Mouse (Mus musculus) ovary, adult 10 weeks (tissue): ENCODE results near the gene Fcmr. TPM values are rescaled to one million over a fixed set of nuclear protein-coding genes. Genes with fewer than 3 reads are reported as not detected.

Experiments
- polyA plus RNA-seq: library from polyadenylated mRNA; stranded (reverse); fragments of 350-450 nt; fragmentation: Illumina TruSeq; extraction: RNeasy Lipid Tissue Mini Kit (QIAGEN cat#74804); gene quantifications from one replicate; pipeline ENCODE4 v1.2.3, GENCODE M21; 2014

Fcmr gene
- polyA plus RNA-seq: not detected

GRCm38 (mm10) chr1:130865541-130866221 is at the start of gene Fcmr:
Gene Fcmr (plus strand): TSS chr1:130865669.

GRCm38 (mm10) chr1:130826448-130826847 is 39.0 kb upstream of the Fcmr start, which contains the start of gene Pigr:
Gene Pigr (plus strand): TSS chr1:130826684.

GRCm38 (mm10) chr1:130887354-130887753 is 21.9 kb downstream of the Fcmr start, which contains the start of gene Il24:
Gene Il24 (minus strand): TSS chr1:130887454.

GRCm38 (mm10) chr1:130911401-130912010 is 46.0 kb downstream of the Fcmr start, which contains the start of gene Il20:
Gene Il20 (minus strand): TSS chr1:130911451.

Other genes starting within 250 kb of the Fcmr start
- gene Zp3r, start 236.0 kb upstream of the Fcmr start, polyA plus RNA-seq: not detected
- gene C4bp, start 204.0 kb upstream of the Fcmr start, polyA plus RNA-seq: 0.20 TPM
- gene Gm29427, start 149.9 kb upstream of the Fcmr start, polyA plus RNA-seq: not detected
- 20.7 TPM for gene Yod1, start 148.3 kb upstream of the Fcmr start, polyA plus RNA-seq
- gene Pfkfb2, start 136.4 kb upstream of the Fcmr start, polyA plus RNA-seq: 16.1 TPM
- gene AA986860, start 133.7 kb upstream of the Fcmr start, polyA plus RNA-seq: 0.91 TPM
- gene Fcamr, start 64.8 kb upstream of the Fcmr start, polyA plus RNA-seq: not detected
- 0.23 TPM for gene Pigr, start 39.0 kb upstream of the Fcmr start, polyA plus RNA-seq
- gene Il24, start 21.8 kb downstream of the Fcmr start, polyA plus RNA-seq: not detected
- gene Il20, start 45.8 kb downstream of the Fcmr start, polyA plus RNA-seq: 0.40 TPM
- gene Il19, start 74.4 kb downstream of the Fcmr start, polyA plus RNA-seq: not detected
- not detected for gene Il10, start 154.2 kb downstream of the Fcmr start, polyA plus RNA-seq
- gene Mapkapk2, start 232.2 kb downstream of the Fcmr start, polyA plus RNA-seq: 37.5 TPM